Mouse (Mus musculus): ENCODE measurements around the gene Acap3.

- TF ChIP-seq CTCF (IDR thresholded peaks at IDR 0.05; ENCODE audit: control insufficient read depth, insufficient read depth, insufficient read length) = no peak
- TF ChIP-seq MYOD1 (IDR thresholded peaks at IDR 0.05; ENCODE audit: control insufficient read depth, insufficient read length, low read depth) = no peak
These were observed 40.4 kb downstream of the Acap3 start for GRCm38 (mm10) chr4:155932031-155932430.

Measured in C2C12 (cell line).